Mouse (Mus musculus): ENCODE results near the gene Kcns3. TPM values are rescaled to one million over a fixed set of nuclear protein-coding genes. Genes with fewer than 3 reads are reported as not detected.

The Kcns3 gene
- 2.0 and 2.8 TPM in 2 replicates for polyA plus RNA-seq (2012; rRNA removed)

DNA sequence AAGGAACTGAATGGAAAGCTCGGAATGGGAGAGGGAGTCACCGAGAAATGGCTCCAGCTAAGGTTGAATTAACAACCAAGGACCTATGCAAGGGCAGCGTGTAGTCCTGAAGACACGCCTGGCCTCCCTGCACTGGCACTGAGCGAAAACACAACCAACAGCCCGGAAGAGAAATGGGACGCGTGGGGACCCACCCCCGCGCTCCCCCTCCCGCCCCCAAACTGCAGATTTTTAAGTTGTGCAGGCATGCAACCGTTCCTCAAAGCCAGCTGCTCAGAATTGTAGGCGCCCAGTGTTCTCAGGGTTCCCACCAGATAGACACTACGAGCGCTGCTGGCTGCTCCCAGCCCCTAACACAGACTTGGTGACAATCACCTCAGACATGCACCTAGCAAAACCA is at the start of gene Kcns3:
Gene Kcns3, minus strand, starts transcription at position 42 of the 400 bp plus-strand sequence.

Other genes starting within 250 kb of the Kcns3 start
- not detected in 2 replicates for gene Msgn1, start 57.9 kb upstream of the Kcns3 start, polyA plus RNA-seq (2012; rRNA removed)
- gene Gen1, start 114.7 kb upstream of the Kcns3 start, polyA plus RNA-seq (2012; rRNA removed): 0.10 and 0.29 TPM in 2 replicates
- 2.7 and 3.6 TPM in 2 replicates for gene Smc6, start 114.8 kb upstream of the Kcns3 start, polyA plus RNA-seq (2012; rRNA removed)

Data from colon, adult 2 months (tissue).